Mouse (Mus musculus) gastrocnemius, postnatal 14 days (tissue): ENCODE measurements around the gene Tceanc. TPM values are rescaled to one million over a fixed set of nuclear protein-coding genes. Genes with fewer than 3 reads are reported as not detected.

Source experiments
- DNase-seq: peaks from one replicate; pipeline ENCODE4 v3.0.0; 2021; ENCODE audit warnings: mixed read lengths
- intact Hi-C: fragments of 180-260 bp; cut with DNase I; formaldehyde crosslinking; loops from one replicate; pipeline ENCODE4 v1.15.1; 2025; ENCODE audit warnings: low total_unique reads
- total RNA-seq, 2 experiments: library from RNA; stranded (reverse); gene quantifications; 2 replicates each; pipeline ENCODE4 v1.2.3; 2021

The Tceanc gene
- total RNA-seq, 2 experiments from 2014 or later: 3.3 to 4.3 TPM

GRCm38 (mm10) chrX:166499496-166500190 lies 18.7 kb downstream of the Tceanc start:
- intact Hi-C loops: no loop called here
- DNase-seq: no peak

DNA sequence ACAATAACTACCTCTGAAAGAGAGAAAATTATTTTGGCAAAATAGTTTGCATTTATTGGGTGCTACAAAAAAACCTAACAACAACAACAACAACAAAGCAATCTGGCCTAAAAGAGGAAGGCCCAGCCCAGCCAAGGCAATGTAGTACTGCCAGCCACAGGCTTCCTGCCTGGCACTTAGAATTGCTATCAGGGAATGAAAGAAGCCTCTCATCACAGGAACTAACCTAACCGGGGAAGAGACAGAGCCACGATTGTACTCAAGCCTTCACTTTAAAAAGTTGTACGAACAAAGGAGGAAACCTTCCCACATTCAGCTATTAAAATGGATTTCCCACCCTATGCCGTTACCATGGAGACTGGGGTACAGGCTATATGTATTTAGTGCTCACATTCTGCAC lies 20.6 kb downstream of the Tceanc start:
- intact Hi-C loops: no loop called here

DNA sequence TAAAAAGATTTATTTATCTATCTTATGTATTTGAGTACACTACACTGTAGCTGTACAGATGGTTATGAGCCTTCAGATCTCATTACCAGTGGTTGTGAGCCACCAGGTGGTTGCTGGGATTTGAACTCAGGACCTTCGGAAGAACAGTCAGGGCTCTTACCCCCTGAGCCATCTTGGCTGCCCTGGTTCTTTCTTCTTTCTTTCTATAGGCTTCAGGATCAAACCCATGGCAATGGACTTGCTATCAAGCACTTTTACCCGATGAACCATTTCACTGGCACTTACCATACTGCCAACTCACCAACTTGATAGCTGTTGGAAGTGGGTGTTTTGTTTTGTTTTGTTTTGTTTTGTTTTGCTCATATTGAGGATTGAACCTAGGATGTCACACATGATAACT lies 23.3 kb downstream of the Tceanc start:
- intact Hi-C loops: no loop called here
- no peak for DNase-seq

More for the DNA sequence above, 20.6 kb downstream of the Tceanc start:
- no peak for DNase-seq

- intact Hi-C loops: no loop called here
- DNase-seq: peak; percentile 93
These were observed 38.9 kb downstream of the Tceanc start, which contains the start of gene Rab9 for GRCm38 (mm10) chrX:166479365-166479983. Rab9 (minus strand) TSS chrX:166479867.

GRCm38 (mm10) chrX:166478631-166479364 lies 39.6 kb downstream of the Tceanc start:
- no peak for DNase-seq
- intact Hi-C loops: no loop called here

DNA sequence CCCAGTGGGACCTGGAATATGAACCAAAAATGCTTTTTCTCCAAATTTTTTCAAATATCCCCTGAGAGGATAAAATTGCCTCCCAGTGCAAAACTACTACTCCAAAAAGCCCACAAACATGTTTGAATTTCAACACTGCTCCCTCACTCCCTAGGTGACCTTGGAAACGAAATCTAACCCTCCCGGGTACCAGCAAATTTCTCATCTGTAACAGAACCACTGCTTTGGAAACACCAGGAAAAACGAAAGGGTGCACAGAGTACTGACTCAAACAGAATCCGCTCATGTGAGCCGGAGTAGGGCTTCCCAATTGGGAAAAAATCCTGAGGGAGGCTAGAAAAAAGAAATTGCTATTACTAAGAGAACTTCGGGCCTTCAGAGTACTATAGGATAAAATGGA lies 41.0 kb downstream of the Tceanc start:
- intact Hi-C loops: no loop called here
- DNase-seq: no peak

DNA sequence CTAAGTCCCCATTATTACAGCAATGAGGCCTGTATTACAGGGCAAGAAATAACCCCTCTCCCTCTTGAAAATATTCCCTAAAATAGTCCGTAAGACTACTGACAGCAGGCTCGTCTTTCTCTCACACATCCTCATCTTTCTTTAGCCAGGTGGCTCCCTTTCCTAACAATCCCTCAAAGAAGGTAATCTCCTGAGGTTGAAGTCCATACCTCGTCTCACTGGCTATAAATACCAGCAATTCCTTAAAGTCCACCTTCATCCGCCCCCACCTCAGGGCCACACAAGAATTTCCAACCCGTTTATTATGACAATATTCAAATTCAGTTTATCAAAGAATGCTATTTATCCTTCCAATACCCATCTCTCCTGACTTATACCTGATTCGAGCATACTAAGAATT lies 45.8 kb downstream of the Tceanc start:
- intact Hi-C loops: no loop called here

GRCm38 (mm10) chrX:166468321-166468720 lies 50.0 kb downstream of the Tceanc start:
- no peak for DNase-seq
- intact Hi-C loops: no loop called here

More for the DNA sequence above, 45.8 kb downstream of the Tceanc start:
- DNase-seq: no peak

DNA sequence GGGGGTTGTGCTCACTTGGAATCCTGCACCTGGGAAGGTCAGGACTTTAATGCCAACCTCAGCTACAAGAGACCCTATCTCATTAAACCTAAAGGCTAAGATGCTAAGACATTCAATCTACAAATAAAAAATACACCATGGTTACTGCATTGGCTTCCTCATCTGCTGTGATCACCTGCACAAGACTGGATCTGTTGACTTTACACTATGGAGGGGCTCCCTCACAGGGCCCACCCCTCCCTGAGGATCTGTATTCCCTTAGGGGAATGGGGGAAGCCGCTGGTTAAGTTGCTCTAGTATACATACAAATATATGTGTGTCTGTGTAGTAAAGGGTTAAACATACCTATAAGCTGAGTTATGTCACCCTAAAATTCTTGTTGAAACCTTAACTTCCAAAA lies 62.8 kb downstream of the Tceanc start:
- DNase-seq: no peak
- intact Hi-C loops: no loop called here

DNA sequence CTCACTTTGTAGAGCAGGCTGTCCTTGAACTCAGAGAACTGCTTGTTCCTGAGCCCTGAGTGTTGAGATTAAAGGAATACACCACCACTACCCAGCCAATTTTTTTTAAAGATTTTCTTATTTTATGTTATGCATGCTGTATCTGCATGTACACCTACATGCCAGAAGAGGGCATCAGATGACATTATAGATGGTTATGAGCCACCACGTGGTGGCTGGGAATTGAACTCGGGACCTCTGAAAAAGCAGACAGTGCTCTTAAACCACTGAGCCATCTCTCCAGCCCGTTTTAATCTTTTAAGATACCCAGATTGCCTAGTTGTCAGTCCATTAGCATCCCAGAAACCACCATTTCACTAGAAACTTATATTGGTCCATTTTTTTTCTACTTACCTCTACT lies 64.0 kb downstream of the Tceanc start:
- DNase-seq: no peak
- intact Hi-C loops: no loop called here

GRCm38 (mm10) chrX:166453532-166453931 lies 64.8 kb downstream of the Tceanc start:
- DNase-seq: no peak

More at GRCm38 (mm10) chrX:166453532-166453931, 64.8 kb downstream of the Tceanc start:
- intact Hi-C loops: no loop called here

Other genes starting within 250 kb of the Tceanc start
- gene Trappc2, start 78.0 kb downstream of the Tceanc start, total RNA-seq: 10 to 100 TPM; 17.6 to 18.1 TPM
- 1 to 10 TPM; 4.7 to 6.0 TPM for gene Ofd1, start 77.9 kb downstream of the Tceanc start, total RNA-seq
- 10 to 100 TPM; 17.4 to 22.2 TPM for gene Rab9, start 38.7 kb downstream of the Tceanc start, total RNA-seq
- gene Egfl6, start 67.2 kb upstream of the Tceanc start, total RNA-seq: 1 to 10 TPM; 4.9 to 5.7 TPM